Mouse (Mus musculus) midbrain, embryonic 16.5 days (tissue): ENCODE results near the gene Gm10563. TPM values are rescaled to one million over a fixed set of nuclear protein-coding genes. Genes with fewer than 3 reads are reported as not detected.

Source experiments
- ATAC-seq: fragments of 200-750 bp; cut with Nextera tagmentation; 2 replicates; pipeline ENCODE4 v1.8.0; 2017; ENCODE audit warnings: moderate TSS enrichment
- H3K27ac ChIP-seq: fragments of 300-500 bp; sonication (generic); 2 replicates; pipeline ENCODE4 v1.5.1; 2014; ENCODE audit warnings: mild to moderate bottlenecking, low read length, mixed read lengths
- H3K27me3 ChIP-seq: fragments of 300-500 bp; sonication (generic); 2 replicates; pipeline ENCODE4 v1.6.1; 2014; ENCODE audit warnings: low read depth, low read length, mixed read lengths; ENCODE audit not compliant: control insufficient read depth, insufficient read depth
- H3K36me3 ChIP-seq: fragments of 300-500 bp; sonication (generic); 2 replicates; pipeline ENCODE4 v1.6.1; 2014; ENCODE audit warnings: mild to moderate bottlenecking, low read length, moderate library complexity, mixed read lengths; ENCODE audit not compliant: control insufficient read depth, insufficient read depth
- H3K4me1 ChIP-seq: fragments of 300-500 bp; sonication (generic); 2 replicates; pipeline ENCODE4 v1.6.1; 2014; ENCODE audit warnings: mild to moderate bottlenecking, low read length, mixed read lengths; ENCODE audit not compliant: control insufficient read depth, insufficient read depth
- H3K4me2 ChIP-seq: fragments of 300-500 bp; sonication (generic); 2 replicates; pipeline ENCODE4 v1.6.1; 2014; ENCODE audit warnings: mild to moderate bottlenecking, low read length, mixed read lengths
- H3K4me3 ChIP-seq: fragments of 300-500 bp; sonication (generic); 2 replicates; pipeline ENCODE4 v1.5.1; 2014; ENCODE audit warnings: low read depth, mild to moderate bottlenecking, low read length, moderate library complexity, mixed read lengths
- H3K9ac ChIP-seq: fragments of 300-500 bp; sonication (generic); 2 replicates; pipeline ENCODE4 v1.6.1; 2014; ENCODE audit warnings: low read depth, low read length, mixed read lengths
- H3K9me3 ChIP-seq: fragments of 300-500 bp; sonication (generic); replicated peaks from 2 replicates; pipeline ENCODE4 v1.6.1; 2014; ENCODE audit warnings: mild to moderate bottlenecking, low read length, mixed read lengths; ENCODE audit not compliant: control insufficient read depth, poor library complexity, severe bottlenecking
- WGBS: fragments of 180-500 bp; shearing (Covaris S2); extraction: QIAGEN DNeasy Blood & Tissue Kit; methylation state at CpG from one replicate; pipeline ENCODE4 v1.1.7; 2014; 5-methylcytosine and 5-hydroxymethylcytosine counted together
- polyA plus RNA-seq: library from polyadenylated mRNA; unstranded; fragments of >200 nt; fragmentation: Nextera tagmentation; extraction: Ambion mirVana; gene quantifications from 2 replicates; pipeline ENCODE4 v1.2.1, GENCODE M21; 2015

The Gm10563 gene
- polyA plus RNA-seq, 1 experiment from 2014 or later: not detected

DNA sequence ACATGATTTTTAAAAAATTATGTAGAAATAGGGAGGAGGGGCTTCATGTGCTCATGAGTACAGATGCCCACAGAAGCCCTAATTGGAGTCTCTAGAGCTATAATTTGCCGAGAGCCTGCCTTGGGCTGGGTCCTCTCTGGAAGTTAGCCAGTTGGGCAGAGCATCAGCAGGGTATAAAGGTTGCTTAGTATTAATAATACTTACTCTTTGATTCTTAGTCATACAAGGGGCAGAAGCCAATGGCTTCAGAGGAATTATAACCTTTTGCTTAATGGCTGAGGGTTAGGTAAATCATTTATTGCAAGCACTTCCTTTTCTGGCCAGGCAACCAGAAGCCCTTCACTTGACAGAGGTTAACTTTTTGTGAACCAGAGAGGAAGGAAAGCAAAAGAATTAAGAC, 1.7 kb downstream of the Gm10563 start:
- WGBS: 92% methylated on average over 1 of the region's 1 CpGs
- H3K9me3 ChIP-seq: no peaks in the 10 kb centered on the region
- H3K36me3 ChIP-seq: peaks cover 46% of the 10 kb centered on the region
- H3K27ac ChIP-seq: no peak overlapping the region
- ATAC-seq: no peak
- H3K4me1 ChIP-seq: no peaks in the 10 kb centered on the region
- H3K27me3 ChIP-seq: no peaks in the 10 kb centered on the region
- H3K4me3 ChIP-seq: no peak overlapping the region
- no peak overlapping the region for H3K4me2 ChIP-seq
- H3K9ac ChIP-seq: no peak overlapping the region

DNA sequence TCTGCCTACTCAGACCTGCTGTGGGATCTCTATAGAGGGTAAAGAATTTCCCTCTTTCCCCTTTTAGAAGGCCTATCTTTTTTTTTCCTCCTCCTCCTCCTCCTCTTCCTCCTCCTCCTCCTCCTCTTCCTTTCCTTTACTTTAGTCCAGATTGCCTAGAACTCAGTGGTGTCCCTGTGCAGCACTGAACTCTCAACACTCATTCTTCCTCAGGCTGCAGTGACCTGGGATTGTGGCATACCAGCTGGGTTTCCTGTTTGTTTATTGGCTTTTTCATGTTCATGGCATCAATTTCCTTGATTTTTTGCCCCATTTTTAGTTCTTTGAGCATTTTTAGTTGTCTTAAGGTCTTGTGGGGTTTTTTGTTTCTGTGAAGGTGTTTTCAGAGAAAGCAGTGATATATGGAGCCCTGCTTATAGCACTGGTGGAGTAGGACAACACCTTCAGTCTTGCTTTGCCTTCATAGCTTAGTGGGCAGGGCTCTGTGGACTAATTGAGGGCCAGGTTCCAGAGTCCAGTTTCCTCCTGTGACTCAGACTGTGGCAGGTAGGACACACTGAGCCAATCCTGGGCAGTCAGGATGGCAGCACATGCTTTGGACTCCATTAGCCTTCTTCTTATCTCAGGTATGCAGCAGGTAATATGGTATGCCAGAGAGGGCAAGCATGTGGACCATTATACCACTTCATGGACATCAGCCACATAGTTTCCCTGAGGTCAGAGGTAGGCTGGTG, 9.3 kb downstream of the Gm10563 start:
- no peak overlapping the region for H3K27ac ChIP-seq
- H3K27me3 ChIP-seq: no peaks in the 10 kb centered on the region
- H3K4me2 ChIP-seq: no peak overlapping the region
- no peaks in the 10 kb centered on the region for H3K9me3 ChIP-seq
- H3K9ac ChIP-seq: no peak overlapping the region
- no peaks in the 10 kb centered on the region for H3K4me1 ChIP-seq
- no peak for ATAC-seq
- peaks cover 42% of the 10 kb centered on the region for H3K36me3 ChIP-seq
- no peak overlapping the region for H3K4me3 ChIP-seq

DNA sequence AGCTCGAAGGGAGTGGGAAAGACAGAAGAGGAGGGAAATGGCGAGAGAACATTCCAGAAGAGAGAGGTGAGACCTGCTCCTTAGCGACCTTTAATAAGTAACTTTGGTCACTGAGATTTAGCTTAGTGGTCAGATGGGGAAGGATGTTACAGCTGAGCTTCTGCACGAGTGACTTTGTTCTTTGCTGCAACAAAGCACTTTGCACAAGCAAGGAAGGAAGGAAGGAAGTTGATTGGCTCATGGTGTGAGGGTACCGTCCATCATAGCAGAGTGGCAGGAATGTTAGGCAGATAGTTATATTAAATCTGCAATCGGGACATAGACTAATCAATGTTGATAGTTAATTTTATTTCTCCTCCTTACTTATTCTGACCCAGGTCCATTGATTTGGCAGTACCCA, 14.9 kb downstream of the Gm10563 start:
- WGBS: 89% methylated on average over 6 of the region's 6 CpGs
- H3K27ac ChIP-seq: no peak overlapping the region
- H3K4me2 ChIP-seq: no peak overlapping the region
- H3K9ac ChIP-seq: no peak overlapping the region
- ATAC-seq: no peak
- peaks cover 2% of the 10 kb centered on the region for H3K4me1 ChIP-seq
- H3K4me3 ChIP-seq: no peak overlapping the region
- no peaks in the 10 kb centered on the region for H3K9me3 ChIP-seq
- no peaks in the 10 kb centered on the region for H3K27me3 ChIP-seq
- peaks cover 27% of the 10 kb centered on the region for H3K36me3 ChIP-seq

DNA sequence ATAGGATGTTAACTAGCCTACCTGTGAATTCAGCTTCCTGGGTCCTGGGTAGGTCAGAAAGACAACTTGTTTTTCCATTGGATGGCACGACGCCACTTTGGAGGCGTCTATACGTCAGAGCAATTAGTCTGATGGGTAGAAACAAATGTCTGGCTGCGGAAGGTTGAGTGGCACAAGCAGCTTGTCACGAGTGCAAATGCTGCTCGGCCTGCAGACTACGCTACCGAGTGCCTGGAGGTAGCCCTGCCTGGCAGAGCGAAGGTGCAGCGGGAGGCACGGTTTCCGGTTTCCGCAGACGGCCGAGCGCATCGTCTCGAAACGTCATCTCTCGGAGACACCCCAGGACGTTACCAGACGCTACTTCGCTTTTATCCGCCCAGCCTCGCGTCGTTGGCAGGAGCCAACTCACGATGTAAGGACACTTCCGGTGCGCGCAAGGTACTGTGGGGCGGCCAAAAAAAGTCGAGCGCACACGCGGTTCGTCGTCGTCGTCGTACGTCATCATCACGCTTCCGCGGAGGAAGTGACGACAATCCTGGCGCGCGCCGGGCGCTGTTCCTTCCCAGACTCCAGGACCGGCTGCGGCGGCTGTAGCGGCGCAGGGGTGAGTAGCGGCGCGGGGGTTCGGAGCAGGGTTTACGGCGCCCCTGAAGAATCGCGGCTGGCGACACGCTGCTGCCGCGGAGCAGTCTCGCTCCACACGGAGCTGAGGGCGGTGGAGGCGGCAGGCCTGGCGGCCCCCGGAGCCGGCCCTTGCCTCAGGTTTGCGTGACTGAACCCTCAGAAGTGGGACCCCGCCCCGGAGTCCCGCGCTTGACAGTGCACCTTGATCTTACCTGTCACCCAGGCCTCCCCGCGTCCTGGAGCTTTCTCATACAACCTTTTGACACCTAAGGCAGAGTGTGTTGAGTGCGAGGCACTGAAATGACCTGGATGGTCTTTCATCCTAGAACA, 20.6 kb downstream of the Gm10563 start, which contains the start of gene Cdk11b:
Cdk11b (plus strand) TSS at position 517 of the 954 bp plus-strand sequence.
- Histone ChIP-seq H3K4me1 (peaks cover 10% of the 10 kb centered on the region), H3K27ac (peak within 1 kb of the TSS; percentile 88), H3K36me3 (peaks cover 17% of the 10 kb centered on the region), H3K27me3 (no peaks in the 10 kb centered on the region), H3K9me3 (no peaks in the 10 kb centered on the region), H3K9ac (peak within 1 kb of the TSS; percentile 78), H3K4me2 (peak within 1 kb of the TSS; percentile 66), H3K4me3 (peak within 1 kb of the TSS; percentile 83)
- ATAC-seq: peak; percentile 100
- under 1% methylated on average over 84 of the region's 84 CpGs for WGBS

DNA sequence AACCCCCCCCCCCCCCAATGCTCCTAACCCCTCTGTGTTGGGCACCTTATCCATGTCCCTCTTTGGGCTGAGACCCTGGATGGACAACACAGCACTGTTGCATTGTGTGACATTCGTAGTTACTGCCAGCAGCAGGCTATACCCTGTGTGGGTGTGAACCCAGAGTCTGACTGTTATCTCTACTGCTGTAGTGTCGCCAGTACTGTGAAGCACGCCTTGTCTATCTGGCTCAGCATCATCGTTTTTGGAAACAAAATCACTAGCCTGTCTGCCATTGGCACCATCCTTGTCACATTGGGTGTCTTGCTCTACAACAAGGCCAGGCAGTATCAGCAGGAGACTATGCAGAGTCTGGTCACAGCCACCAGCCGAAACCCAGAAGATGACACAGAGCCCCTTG, 26.9 kb downstream of the Gm10563 start:
- 97% methylated on average over 5 of the region's 5 CpGs for WGBS
- Histone ChIP-seq H3K9me3 (no peaks in the 10 kb centered on the region), H3K4me1 (peaks cover under 1% of the 10 kb centered on the region; the same call in 1 of the 2 replicates)

DNA sequence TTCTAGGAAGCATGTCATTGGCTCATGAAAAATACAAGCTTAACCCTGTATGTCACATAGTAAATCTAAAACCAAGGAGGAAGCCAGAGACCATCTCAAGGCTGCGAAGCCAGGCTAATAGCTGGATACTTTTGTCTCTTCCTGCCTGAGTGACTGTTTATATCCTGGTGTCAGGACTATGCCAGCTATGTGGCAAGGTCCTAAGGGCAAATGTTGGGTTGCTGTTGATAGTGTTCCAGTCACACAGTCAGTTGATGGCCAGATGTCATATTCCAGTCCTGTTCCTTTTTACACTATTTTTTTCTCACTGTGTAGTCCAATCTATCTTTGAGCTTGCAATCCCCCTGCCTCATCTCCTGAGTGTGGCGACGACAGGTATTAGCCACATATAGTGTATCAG, 31.9 kb downstream of the Gm10563 start:
- Histone ChIP-seq H3K36me3 (peaks cover 46% of the 10 kb centered on the region), H3K27me3 (no peaks in the 10 kb centered on the region), H3K9ac (no peak overlapping the region)

More for the DNA sequence above, 26.9 kb downstream of the Gm10563 start:
- Histone ChIP-seq H3K36me3 (peaks cover 42% of the 10 kb centered on the region), H3K27me3 (no peaks in the 10 kb centered on the region), H3K4me3 (no peak overlapping the region), H3K4me2 (no peak overlapping the region), H3K9ac (no peak overlapping the region), H3K27ac (no peak overlapping the region)
- ATAC-seq: no peak

DNA sequence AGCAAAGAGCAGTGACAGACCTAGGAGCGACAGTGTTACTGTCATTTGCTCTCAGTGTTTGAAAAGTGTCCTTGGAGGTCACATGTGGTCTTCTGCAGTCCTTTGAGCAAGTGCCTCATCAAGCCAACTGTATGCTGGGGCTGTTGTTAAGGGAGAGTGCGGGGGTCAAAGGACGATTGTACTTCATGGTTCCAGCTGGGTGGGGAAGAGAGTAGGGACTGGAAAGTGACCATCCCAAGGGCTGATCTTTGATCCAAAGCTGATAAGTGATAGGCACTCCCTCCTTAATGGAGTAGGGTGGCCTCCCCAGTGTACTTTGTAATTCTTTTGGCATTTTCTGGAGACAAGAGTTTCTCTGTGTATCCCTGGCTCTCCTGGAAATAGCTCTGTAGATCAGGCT, 33.3 kb downstream of the Gm10563 start:
- H3K4me3 ChIP-seq: no peak overlapping the region
- WGBS: 92% methylated on average over 3 of the region's 3 CpGs
- no peaks in the 10 kb centered on the region for H3K27me3 ChIP-seq
- no peaks in the 10 kb centered on the region for H3K4me1 ChIP-seq
- peaks cover 35% of the 10 kb centered on the region for H3K36me3 ChIP-seq
- ATAC-seq: no peak
- no peak overlapping the region for H3K9ac ChIP-seq
- no peak overlapping the region for H3K4me2 ChIP-seq
- H3K27ac ChIP-seq: no peak overlapping the region
- no peaks in the 10 kb centered on the region for H3K9me3 ChIP-seq

More for the DNA sequence above, 31.9 kb downstream of the Gm10563 start:
- Histone ChIP-seq H3K4me3 (no peak overlapping the region), H3K9me3 (no peaks in the 10 kb centered on the region), H3K4me2 (no peak overlapping the region), H3K27ac (no peak overlapping the region), H3K4me1 (no peaks in the 10 kb centered on the region)
- 97% methylated on average over 3 of the region's 3 CpGs for WGBS
- no peak for ATAC-seq

DNA sequence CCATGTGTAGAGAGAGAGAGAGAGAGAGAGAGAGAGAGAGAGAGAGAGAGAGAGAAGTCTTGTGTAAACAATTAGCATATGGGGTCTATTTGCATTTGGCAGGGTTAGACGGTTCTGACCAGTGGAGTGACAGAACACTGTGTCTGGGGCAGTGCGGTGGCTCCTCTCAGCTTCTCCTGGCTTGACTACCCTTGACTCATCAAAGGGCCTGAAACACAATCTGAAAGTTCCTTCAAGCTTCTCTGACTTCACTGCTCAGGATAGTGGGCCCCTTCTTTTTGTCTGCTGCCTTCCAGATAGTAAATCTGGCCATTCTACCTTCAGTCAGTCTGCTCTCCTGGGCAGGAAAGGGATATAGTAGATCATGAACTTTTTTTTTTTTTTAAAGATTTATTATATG, 38.4 kb downstream of the Gm10563 start:
- no peak overlapping the region for H3K9ac ChIP-seq
- no peak overlapping the region for H3K27ac ChIP-seq
- H3K27me3 ChIP-seq: no peaks in the 10 kb centered on the region
- no peak for ATAC-seq
- WGBS: 75% methylated on average over 2 of the region's 2 CpGs
- peaks cover 14% of the 10 kb centered on the region for H3K4me1 ChIP-seq
- no peaks in the 10 kb centered on the region for H3K9me3 ChIP-seq
- H3K4me2 ChIP-seq: no peak overlapping the region
- H3K4me3 ChIP-seq: no peak overlapping the region
- H3K36me3 ChIP-seq: peaks cover 14% of the 10 kb centered on the region

DNA sequence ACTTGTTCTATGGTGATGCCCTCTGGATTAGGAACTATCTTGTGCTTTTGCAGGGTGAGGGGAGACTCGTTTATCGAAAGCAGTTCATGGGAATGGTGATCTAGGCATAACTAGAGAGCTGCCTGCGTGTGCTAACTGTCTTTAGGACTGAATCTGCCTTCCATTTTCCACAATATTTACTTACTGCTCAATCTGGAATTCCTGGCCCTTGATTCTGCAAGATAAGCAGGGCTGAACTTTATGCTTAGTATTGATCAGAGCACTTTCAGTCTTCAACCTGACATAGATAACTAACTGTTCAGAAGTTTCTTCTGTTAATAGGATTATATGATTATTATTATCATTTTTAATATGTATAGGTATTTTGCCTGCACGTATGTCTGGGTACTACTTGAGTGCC, 40.1 kb downstream of the Gm10563 start:
- Histone ChIP-seq H3K27ac (no peak overlapping the region), H3K9ac (no peak overlapping the region), H3K4me2 (no peak overlapping the region), H3K27me3 (no peaks in the 10 kb centered on the region), H3K4me3 (no peak overlapping the region), H3K4me1 (peaks cover 14% of the 10 kb centered on the region), H3K36me3 (peaks cover 2% of the 10 kb centered on the region; the same call in 1 of the 2 replicates), H3K9me3 (no peaks in the 10 kb centered on the region)
- no peak for ATAC-seq
- 95% methylated on average over 4 of the region's 4 CpGs for WGBS
